Mouse (Mus musculus) embryonic fibroblast, embryonic 13.5 days (primary cell): ENCODE data around the gene Dock8.

Source experiments
- CTCF ChIP-seq: IDR thresholded peaks from 2 replicates; pipeline ENCODE4 v1.5.1; 2011; ENCODE audit warnings: mild to moderate bottlenecking, control low read depth, low read length, moderate library complexity, borderline replicate concordance; ENCODE audit not compliant: insufficient read depth
- POLR2A ChIP-seq: IDR thresholded peaks from 2 replicates; pipeline ENCODE4 v1.6.1; 2011; ENCODE audit warnings: low read depth, mild to moderate bottlenecking, control low read depth, low read length, moderate library complexity

DNA sequence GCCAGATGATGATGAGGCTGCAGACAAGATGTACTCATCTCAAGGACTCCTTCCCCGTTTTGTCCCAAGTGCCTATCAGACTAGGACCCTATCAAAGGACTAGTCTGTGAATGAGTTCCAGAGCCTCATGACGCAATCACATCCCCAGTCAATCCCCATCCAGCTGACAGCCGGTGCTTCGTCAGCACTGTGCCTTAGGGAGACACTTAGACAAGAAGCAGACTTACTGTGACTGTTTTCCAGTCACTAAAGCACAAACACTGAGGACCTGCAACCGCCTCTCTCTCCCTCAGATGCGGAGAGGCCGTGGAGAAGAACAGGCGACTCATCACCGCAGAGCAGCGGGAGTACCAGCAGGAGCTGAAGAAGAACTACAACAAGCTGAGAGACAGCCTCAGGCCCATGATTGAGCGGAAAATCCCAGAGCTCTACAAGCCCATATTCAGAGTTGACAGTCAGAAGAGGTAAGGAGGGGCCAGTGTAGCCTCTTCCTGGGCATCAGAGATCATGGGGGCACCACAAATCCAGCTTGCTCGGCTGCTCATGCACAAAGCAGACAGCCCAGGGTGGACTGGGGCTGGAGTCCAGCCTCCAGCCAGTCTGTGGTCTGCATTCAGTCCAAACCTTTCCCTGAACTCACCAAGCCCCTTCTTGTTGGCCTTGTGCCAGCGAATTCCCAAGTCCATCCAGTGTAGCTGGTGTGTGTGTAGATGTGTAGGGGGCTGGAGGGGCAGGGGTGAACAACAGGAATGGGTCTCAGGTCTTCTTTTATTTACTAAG, 200.9 kb downstream of the Dock8 start:
- TF ChIP-seq POLR2A, result no peak
- no peak for TF ChIP-seq CTCF
